Mouse (Mus musculus) gastrocnemius, postnatal 14 days (tissue): ENCODE results near the gene Zfp579. TPM values are rescaled to one million over a fixed set of nuclear protein-coding genes. Genes with fewer than 3 reads are reported as not detected.

Experiments
- total RNA-seq, 2 experiments: library from RNA; stranded (reverse); gene quantifications; 2 replicates each; pipeline ENCODE4 v1.2.3; 2021

The Zfp579 gene
- total RNA-seq, 2 experiments from 2014 or later: 9.0 to 10.5 TPM

Other genes starting within 250 kb of the Zfp579 start
- gene Cox6b2, start 243.1 kb downstream of the Zfp579 start, total RNA-seq: 1 to 10 TPM; 2.6 to 2.9 TPM
- not detected for gene Fam71e2, start 224.9 kb downstream of the Zfp579 start, total RNA-seq
- gene Il11, start 213.3 kb downstream of the Zfp579 start, total RNA-seq: under 1 TPM in 1 of 2 experiments, not detected in 1; 0.13 TPM
- not detected for gene Tmem190, start 213.2 kb downstream of the Zfp579 start, total RNA-seq
- gene Tmem238, start 206.5 kb downstream of the Zfp579 start, total RNA-seq: 1 to 10 TPM; 2.5 to 4.1 TPM
- 100 to 1,000 TPM; 613 to 657 TPM for gene Rpl28, start 203.3 kb downstream of the Zfp579 start, total RNA-seq
- 10 to 100 TPM; 79.5 to 80.4 TPM for gene Ube2s, start 183.6 kb downstream of the Zfp579 start, total RNA-seq
- gene Shisa7, start 151.5 kb downstream of the Zfp579 start, total RNA-seq: not detected
- gene Isoc2b, start 125.9 kb downstream of the Zfp579 start, total RNA-seq: 1 to 10 TPM; 2.4 TPM
- 10 to 100 TPM; 15.8 to 16.7 TPM for gene Isoc2a, start 119.0 kb downstream of the Zfp579 start, total RNA-seq
- gene Gm36210, start 89.6 kb downstream of the Zfp579 start, total RNA-seq: not detected
- 1 to 10 TPM; 7.9 to 8.4 TPM for gene Zfp628, start 80.9 kb downstream of the Zfp579 start, total RNA-seq
- gene Nat14, start 74.1 kb downstream of the Zfp579 start, total RNA-seq: 1 to 10 TPM; 2.4 to 3.3 TPM
- 10 to 100 TPM; 28.5 to 33.4 TPM for gene Ssc5d, start 70.4 kb downstream of the Zfp579 start, total RNA-seq
- 10 to 100 TPM; 39.9 to 51.4 TPM for gene Sbk2, start 31.8 kb downstream of the Zfp579 start, total RNA-seq
- gene Sbk3, start 25.0 kb downstream of the Zfp579 start, total RNA-seq: 1 to 10 TPM in 1 of 2 experiments, under 1 TPM in 1; 0.33 to 1.0 TPM
- 1 to 10 TPM; 5.8 to 6.0 TPM for gene Zfp524, start 18.3 kb upstream of the Zfp579 start, total RNA-seq
- 10 to 100 TPM; 16.3 to 16.5 TPM for gene Fiz1, start 18.5 kb upstream of the Zfp579 start, total RNA-seq
- not detected for gene Gm44973, start 19.3 kb upstream of the Zfp579 start, total RNA-seq
- 10 to 100 TPM; 12.6 to 13.4 TPM for gene Zfp865, start 24.2 kb upstream of the Zfp579 start, total RNA-seq
- under 1 TPM; 0.31 to 0.33 TPM for gene Ccdc106, start 24.4 kb upstream of the Zfp579 start, total RNA-seq
- gene 4632433K11Rik, start 38.0 kb upstream of the Zfp579 start, total RNA-seq: not detected
- 1 to 10 TPM; 4.3 to 5.0 TPM for gene Zfp784, start 42.3 kb upstream of the Zfp579 start, total RNA-seq
- gene Zfp580, start 55.4 kb upstream of the Zfp579 start, total RNA-seq: 1 to 10 TPM; 5.6 to 6.6 TPM
- gene U2af2, start 66.0 kb upstream of the Zfp579 start, total RNA-seq: 10 to 100 TPM; 52.0 to 62.2 TPM
- 100 to 1,000 TPM; 100 to 107 TPM for gene Epn1, start 84.1 kb upstream of the Zfp579 start, total RNA-seq
- gene Rfpl4, start 120.8 kb upstream of the Zfp579 start, total RNA-seq: not detected
- gene Rasl2-9, start 129.8 kb upstream of the Zfp579 start, total RNA-seq: 1 to 10 TPM; 1.4 to 1.7 TPM
- not detected for gene Vmn1r55, start 153.5 kb upstream of the Zfp579 start, total RNA-seq
- gene Vmn1r56, start 200.6 kb upstream of the Zfp579 start, total RNA-seq: not detected
- not detected for gene Vmn1r57, start 222.3 kb upstream of the Zfp579 start, total RNA-seq